ENCODE assay signal across 13 mouse cellular contexts in the genomic region with DNA sequence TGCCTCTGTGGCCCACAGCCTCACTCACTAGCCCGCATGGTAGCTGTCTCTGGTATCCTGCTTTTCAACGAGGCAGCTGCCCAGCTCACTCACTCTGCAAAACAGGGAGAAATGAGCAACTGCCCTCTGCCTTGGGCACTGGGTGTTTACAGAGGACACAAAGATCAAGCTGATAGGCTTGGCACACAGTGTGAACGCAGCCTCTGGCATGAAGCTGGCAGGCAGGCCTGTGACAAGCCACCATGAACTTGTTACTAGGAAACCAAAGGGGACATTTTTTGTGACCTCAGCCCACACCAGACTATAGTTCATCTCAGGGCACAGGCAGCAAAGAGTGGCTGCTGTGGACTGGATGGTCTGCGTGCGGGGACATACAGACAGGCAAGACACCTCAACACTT.
DNase-seq lines count a peak whose midpoint lies in the region; ATAC-seq lines count a peak whose summit lies in the region.
"Had no signal": no experiment of that assay in that cellular context is flagged by ENCODE, and none has a peak within 500 bp of the region (broad histone marks: within the 10 kb centered on the region; RNA-seq: fewer than 3 reads in every experiment).

No protein-coding gene starts in this region.

- no peaks in the 10 kb centered on the region for H3K36me3 ChIP-seq in hindbrain, embryonic 15.5 days
- H3K36me3 ChIP-seq in hindbrain, embryonic 10.5 days = peaks cover 10% of the 10 kb centered on the region
- no peaks in the 10 kb centered on the region for H3K36me3 ChIP-seq in midbrain, embryonic 13.5 days
- no peaks in the 10 kb centered on the region for H3K36me3 ChIP-seq in midbrain, embryonic 15.5 days (replicated peaks)
- H3K36me3 ChIP-seq: heart, embryonic 12.5 days had no signal

- no peak overlapping the region for H3K9ac ChIP-seq in hindbrain, embryonic 15.5 days
- H3K9ac ChIP-seq in midbrain, embryonic 13.5 days (replicated peaks) = no peak overlapping the region
- no peak overlapping the region for H3K9ac ChIP-seq in midbrain, embryonic 15.5 days
- H3K9ac ChIP-seq: heart, embryonic 12.5 days had no signal

- H3K4me2 ChIP-seq in hindbrain, embryonic 15.5 days = no peak overlapping the region
- no peak overlapping the region for H3K4me2 ChIP-seq in midbrain, embryonic 13.5 days (replicated peaks)
- no peak overlapping the region for H3K4me2 ChIP-seq in midbrain, embryonic 15.5 days
- H3K4me2 ChIP-seq: heart, embryonic 12.5 days had no signal

- WGBS in hindbrain, embryonic 15.5 days = 70% methylated on average over 5 of the region's 5 CpGs
- WGBS in hindbrain, embryonic 10.5 days = 84% methylated on average over 5 of the region's 5 CpGs
- WGBS in midbrain, embryonic 13.5 days = 92% methylated on average over 5 of the region's 5 CpGs
- WGBS in midbrain, embryonic 15.5 days = 82% methylated on average over 5 of the region's 5 CpGs

- peak; percentile 33; the same call in 1 of the 2 replicates for ATAC-seq in hindbrain, embryonic 15.5 days (ENCODE audit: low FRiP score, low read depth)
- ATAC-seq in midbrain, embryonic 13.5 days = no peak; the same call in 1 of the 2 replicates
- no peak for ATAC-seq in midbrain, embryonic 15.5 days (replicated peaks)
- ATAC-seq: inflammation-experienced regulatory T-cells, adult 6 months had no signal

- peaks cover 20% of the 10 kb centered on the region for H3K4me1 ChIP-seq in hindbrain, embryonic 15.5 days (replicated peaks)
- peaks cover 50% of the 10 kb centered on the region for H3K4me1 ChIP-seq in hindbrain, embryonic 10.5 days (replicated peaks)
- peaks cover 39% of the 10 kb centered on the region for H3K4me1 ChIP-seq in midbrain, embryonic 13.5 days (replicated peaks)
- H3K4me1 ChIP-seq in midbrain, embryonic 15.5 days = peaks cover 13% of the 10 kb centered on the region; the same call in 1 of the 2 replicates

- H3K27ac ChIP-seq in hindbrain, embryonic 15.5 days (replicated peaks) = no peak overlapping the region
- H3K27ac ChIP-seq in hindbrain, embryonic 10.5 days = no peak overlapping the region; the same call in 1 of the 2 replicates
- peak overlapping the region; percentile 56 for H3K27ac ChIP-seq in midbrain, embryonic 13.5 days
- no peak overlapping the region for H3K27ac ChIP-seq in midbrain, embryonic 15.5 days
- H3K27ac ChIP-seq: limb, embryonic 10.5 days had no signal

- H3K27me3 ChIP-seq in hindbrain, embryonic 15.5 days = no peaks in the 10 kb centered on the region
- no peaks in the 10 kb centered on the region for H3K27me3 ChIP-seq in hindbrain, embryonic 10.5 days (ENCODE audit: insufficient read depth, poor library complexity, severe bottlenecking)
- H3K27me3 ChIP-seq in midbrain, embryonic 13.5 days = no peaks in the 10 kb centered on the region
- H3K27me3 ChIP-seq in midbrain, embryonic 15.5 days (replicated peaks) = no peaks in the 10 kb centered on the region
- H3K27me3 ChIP-seq: heart, embryonic 12.5 days had no signal

- peak; percentile 21 for DNase-seq in adrenal gland, adult 2 months
- no peak for DNase-seq in adrenal gland, adult 18-20 months (ENCODE audit: low spot score in 2 of 2)
- DNase-seq in hindbrain, embryonic 10.5 days (ENCODE audit: low spot score) = no peak
- DNase-seq in kidney, postnatal 14 days = peak; percentile 47
- no peak for DNase-seq in retina, postnatal 1 day
- DNase-seq: cerebellum, postnatal 25 days; right cerebral cortex, adult 18-20 months had no signal

- H3K9me3 ChIP-seq in hindbrain, embryonic 15.5 days = no peaks in the 10 kb centered on the region
- 0 out of 2 replicates have a peak, but pooled peaks cover 3% of the 10 kb centered on the region for H3K9me3 ChIP-seq in hindbrain, embryonic 10.5 days
- H3K9me3 ChIP-seq in midbrain, embryonic 13.5 days = no peaks in the 10 kb centered on the region
- no peaks in the 10 kb centered on the region for H3K9me3 ChIP-seq in midbrain, embryonic 15.5 days
- H3K9me3 ChIP-seq: limb, embryonic 10.5 days had no signal

- H3K4me3 ChIP-seq in hindbrain, embryonic 15.5 days = no peak overlapping the region
- H3K4me3 ChIP-seq in hindbrain, embryonic 10.5 days = no peak overlapping the region
- no peak overlapping the region for H3K4me3 ChIP-seq in midbrain, embryonic 13.5 days (replicated peaks)
- H3K4me3 ChIP-seq in midbrain, embryonic 15.5 days = no peak overlapping the region
- H3K4me3 ChIP-seq: heart, embryonic 12.5 days; limb, embryonic 10.5 days had no signal

Comparison
In these comparisons a context has a peak if more than half of its experiments do, and no peak if none do; other contexts are left out.
1. DNase-seq: peak in adrenal gland, adult 2 months (single experiment) and kidney, postnatal 14 days (single experiment); none in adrenal gland, adult 18-20 months (0 of 2), hindbrain, embryonic 10.5 days (single experiment) and retina, postnatal 1 day (single experiment).